Mouse (Mus musculus): Measurements from ENCODE around the gene Ndufs7.

DNA sequence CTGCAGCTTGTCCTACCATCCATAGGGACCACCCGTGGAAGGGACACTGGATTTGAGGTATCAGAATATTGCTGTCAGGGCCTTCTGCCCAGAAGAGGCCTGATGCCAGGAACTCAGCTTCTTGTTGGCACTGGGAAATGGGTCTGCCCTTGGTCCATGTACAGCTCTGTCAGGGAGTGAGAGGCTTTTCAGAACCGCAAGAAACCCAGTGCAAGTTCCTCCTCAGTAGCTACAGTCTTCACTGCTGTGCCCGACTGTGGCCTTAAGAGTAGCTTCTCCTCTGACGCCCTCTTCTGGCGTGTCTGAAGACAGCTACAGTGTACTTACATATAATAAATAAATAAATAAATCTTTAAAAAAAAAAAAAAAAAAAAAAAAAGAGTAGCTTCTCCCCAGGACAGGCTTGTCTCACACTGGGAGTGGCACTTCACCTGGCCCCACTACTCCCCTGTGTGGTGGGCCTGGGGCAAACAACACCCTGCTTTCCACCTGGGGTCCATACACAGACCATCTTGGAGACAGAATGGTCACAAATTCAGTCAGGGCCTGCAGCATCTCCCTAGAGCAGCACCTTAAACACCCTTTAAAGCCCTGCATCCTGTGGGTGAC lies 4.0 kb upstream of the Ndufs7 start:
- TF ChIP-seq MAFK (IDR thresholded peaks at IDR 0.05; ENCODE audit: insufficient read depth, low read depth, low read length) (no peak), HCFC1 (IDR thresholded peaks at IDR 0.05; ENCODE audit: borderline replicate concordance, insufficient read depth, low read length) (no peak)
